Mouse (Mus musculus): ENCODE data around the gene Gm9. TPM values are rescaled to one million over a fixed set of nuclear protein-coding genes. Genes with fewer than 3 reads are reported as not detected.

Gm9 gene
- total and polyA plus RNA-seq, 2 experiments from 2014 or later, result not detected

DNA sequence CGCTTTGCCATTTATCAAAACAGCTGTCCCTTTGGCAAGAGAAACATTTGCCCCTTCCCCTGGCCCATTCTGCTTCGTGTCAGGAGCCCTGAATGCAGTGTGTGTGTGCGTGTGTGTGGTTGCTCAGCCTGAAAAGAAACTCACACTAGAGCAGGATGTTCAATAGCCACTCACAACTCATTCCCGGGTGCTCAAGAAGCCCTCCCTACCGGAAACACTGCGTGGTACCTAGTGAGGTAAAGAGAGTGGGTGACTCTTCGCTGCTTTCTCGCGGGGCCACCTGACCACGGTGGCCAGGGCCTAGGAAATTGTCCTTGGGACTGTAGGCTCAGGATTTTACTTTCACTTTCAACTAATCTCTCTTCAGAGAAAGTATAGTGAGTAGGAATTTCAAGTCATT, 49.7 kb downstream of the Gm9 start:
- H3K9ac ChIP-seq (replicated peaks; ENCODE audit: low read depth, low read length), result no peak overlapping the region
- TF ChIP-seq EP300 (IDR thresholded peaks at IDR 0.05; ENCODE audit: low read depth) (no peak), CTCF (IDR thresholded peaks at IDR 0.05; ENCODE audit: low read depth) (no peak)
- H3K4me2 ChIP-seq (ENCODE audit: low read depth, low read length), result no peak overlapping the region
- no peaks in the 10 kb centered on the region for H3K36me3 ChIP-seq (replicated peaks; ENCODE audit: control insufficient read depth, insufficient read depth, low read length)
- WGBS, result 67% methylated on average over 10 of the region's 10 CpGs
- no peaks in the 10 kb centered on the region for H3K4me1 ChIP-seq (ENCODE audit: control insufficient read depth, insufficient read depth)
- no peaks in the 10 kb centered on the region for H3K9me3 ChIP-seq (replicated peaks; ENCODE audit: control insufficient read depth, low read length)
- DNase-seq (ENCODE audit: low spot score) (no peak), ATAC-seq (ENCODE audit: insufficient read depth, low read depth) (no peak)
- no peak overlapping the region for H3K4me3 ChIP-seq (ENCODE audit: low read depth, low read length)
- H3K27me3 ChIP-seq (ENCODE audit: control insufficient read depth, insufficient read depth, low read length), result no peaks in the 10 kb centered on the region
- H3K27ac ChIP-seq (ENCODE audit: low read depth), result no peak overlapping the region

Other genes starting within 250 kb of the Gm9 start
- 53.1 and 73.5 TPM in 2 replicates for gene Sept6, start 219.2 kb downstream of the Gm9 start, total RNA-seq (2014; rRNA removed; ENCODE audit: low replicate concordance)
- gene Sept6, start 219.2 kb downstream of the Gm9 start, polyA plus RNA-seq (2015; fragmentation: Nextera tagmentation; extraction: Ambion mirVana), result 22.1 and 22.3 TPM in 2 replicates
- gene Sowahd, start 162.2 kb downstream of the Gm9 start, total RNA-seq (2014; rRNA removed; ENCODE audit: low replicate concordance), result not detected in 2 replicates
- not detected in 2 replicates for gene Sowahd, start 162.2 kb downstream of the Gm9 start, polyA plus RNA-seq (2015; fragmentation: Nextera tagmentation; extraction: Ambion mirVana)
- 148 and 167 TPM in 2 replicates for gene Rpl39, start 125.6 kb downstream of the Gm9 start, total RNA-seq (2014; rRNA removed; ENCODE audit: low replicate concordance)
- 403 and 426 TPM in 2 replicates for gene Rpl39, start 125.6 kb downstream of the Gm9 start, polyA plus RNA-seq (2015; fragmentation: Nextera tagmentation; extraction: Ambion mirVana)
- 8.1 and 10.2 TPM in 2 replicates for gene Upf3b, start 100.7 kb downstream of the Gm9 start, total RNA-seq (2014; rRNA removed; ENCODE audit: low replicate concordance)
- gene Upf3b, start 100.7 kb downstream of the Gm9 start, polyA plus RNA-seq (2015; fragmentation: Nextera tagmentation; extraction: Ambion mirVana), result 9.3 and 10.6 TPM in 2 replicates
- gene Nkap, start 84.2 kb downstream of the Gm9 start, total RNA-seq (2014; rRNA removed; ENCODE audit: low replicate concordance), result 8.1 and 13.8 TPM in 2 replicates
- gene Nkap, start 84.2 kb downstream of the Gm9 start, polyA plus RNA-seq (2015; fragmentation: Nextera tagmentation; extraction: Ambion mirVana), result 8.2 and 9.2 TPM in 2 replicates
- not detected in 2 replicates for gene Akap14, start 42.2 kb downstream of the Gm9 start, total RNA-seq (2014; rRNA removed; ENCODE audit: low replicate concordance)
- 0.05 and 0.07 TPM in 2 replicates for gene Akap14, start 42.2 kb downstream of the Gm9 start, polyA plus RNA-seq (2015; fragmentation: Nextera tagmentation; extraction: Ambion mirVana)
- 337 and 420 TPM in 2 replicates for gene Ndufa1, start 19.9 kb downstream of the Gm9 start, total RNA-seq (2014; rRNA removed; ENCODE audit: low replicate concordance)
- gene Ndufa1, start 19.9 kb downstream of the Gm9 start, polyA plus RNA-seq (2015; fragmentation: Nextera tagmentation; extraction: Ambion mirVana), result 1,804 and 1,915 TPM in 2 replicates
- gene Rnf113a1, start 19.8 kb downstream of the Gm9 start, total RNA-seq (2014; rRNA removed; ENCODE audit: low replicate concordance), result not detected in 2 replicates
- 5.5 and 5.6 TPM in 2 replicates for gene Rnf113a1, start 19.8 kb downstream of the Gm9 start, polyA plus RNA-seq (2015; fragmentation: Nextera tagmentation; extraction: Ambion mirVana)
- gene Rhox1, start 11.2 kb upstream of the Gm9 start, total RNA-seq (2014; rRNA removed; ENCODE audit: low replicate concordance), result not detected in 2 replicates
- not detected in 2 replicates for gene Rhox1, start 11.2 kb upstream of the Gm9 start, polyA plus RNA-seq (2015; fragmentation: Nextera tagmentation; extraction: Ambion mirVana)
- not detected in 2 replicates for gene Rhox2a, start 33.9 kb upstream of the Gm9 start, total RNA-seq (2014; rRNA removed; ENCODE audit: low replicate concordance)
- not detected in 2 replicates for gene Rhox2a, start 33.9 kb upstream of the Gm9 start, polyA plus RNA-seq (2015; fragmentation: Nextera tagmentation; extraction: Ambion mirVana)
- gene Rhox3a, start 38.9 kb upstream of the Gm9 start, total RNA-seq (2014; rRNA removed; ENCODE audit: low replicate concordance), result not detected in 2 replicates
- not detected in 2 replicates for gene Rhox3a, start 38.9 kb upstream of the Gm9 start, polyA plus RNA-seq (2015; fragmentation: Nextera tagmentation; extraction: Ambion mirVana)
- not detected in 2 replicates for gene Rhox4a, start 54.3 kb upstream of the Gm9 start, total RNA-seq (2014; rRNA removed; ENCODE audit: low replicate concordance)
- not detected in 2 replicates for gene Rhox4a, start 54.3 kb upstream of the Gm9 start, polyA plus RNA-seq (2015; fragmentation: Nextera tagmentation; extraction: Ambion mirVana)
- gene Rhox3a2, start 169.0 kb upstream of the Gm9 start, total RNA-seq (2014; rRNA removed; ENCODE audit: low replicate concordance), result not detected in 2 replicates
- not detected in 2 replicates for gene Rhox3a2, start 169.0 kb upstream of the Gm9 start, polyA plus RNA-seq (2015; fragmentation: Nextera tagmentation; extraction: Ambion mirVana)
- gene Rhox4a2, start 179.8 kb upstream of the Gm9 start, total RNA-seq (2014; rRNA removed; ENCODE audit: low replicate concordance), result not detected in 2 replicates
- gene Rhox4a2, start 179.8 kb upstream of the Gm9 start, polyA plus RNA-seq (2015; fragmentation: Nextera tagmentation; extraction: Ambion mirVana), result 0.22 TPM in 2 replicates
- gene Rhox2b, start 201.0 kb upstream of the Gm9 start, total RNA-seq (2014; rRNA removed; ENCODE audit: low replicate concordance), result not detected in 2 replicates
- not detected in 2 replicates for gene Rhox2b, start 201.0 kb upstream of the Gm9 start, polyA plus RNA-seq (2015; fragmentation: Nextera tagmentation; extraction: Ambion mirVana)
- not detected in 2 replicates for gene Rhox4b, start 221.5 kb upstream of the Gm9 start, total RNA-seq (2014; rRNA removed; ENCODE audit: low replicate concordance)
- gene Rhox4b, start 221.5 kb upstream of the Gm9 start, polyA plus RNA-seq (2015; fragmentation: Nextera tagmentation; extraction: Ambion mirVana), result not detected in 2 replicates
- not detected in 2 replicates for gene Rhox2c, start 242.6 kb upstream of the Gm9 start, total RNA-seq (2014; rRNA removed; ENCODE audit: low replicate concordance)
- not detected in 2 replicates for gene Rhox2c, start 242.6 kb upstream of the Gm9 start, polyA plus RNA-seq (2015; fragmentation: Nextera tagmentation; extraction: Ambion mirVana)
- not detected in 2 replicates for gene Rhox3c, start 247.5 kb upstream of the Gm9 start, total RNA-seq (2014; rRNA removed; ENCODE audit: low replicate concordance)
- 0.11 TPM in 1 of 2 replicates, not detected in the other for gene Rhox3c, start 247.5 kb upstream of the Gm9 start, polyA plus RNA-seq (2015; fragmentation: Nextera tagmentation; extraction: Ambion mirVana)